Mouse (Mus musculus) brain, embryonic 14.5 days (tissue): ENCODE measurements at regions not wholly inside any gene's neighbourhood (a gene's known extent, or its start where the extent isn't known, plus 50 kb on each side); places are given as distances from the start of the nearest gene placed in this dataset.

Experiments
- CTCF ChIP-seq: fragments of 200-500 bp; IDR thresholded peaks from 2 replicates; pipeline ENCODE4 v1.5.1; 2012; ENCODE audit warnings: inconsistent platforms, mild to moderate bottlenecking, moderate library complexity, borderline replicate concordance; ENCODE audit not compliant: insufficient read depth, insufficient read length; ENCODE audit errors: extremely low read depth
- POLR2A ChIP-seq: fragments of 200-500 bp; IDR thresholded peaks from 2 replicates; pipeline ENCODE4 v1.6.1; 2012; ENCODE audit warnings: mild to moderate bottlenecking, inconsistent platforms, borderline replicate concordance; ENCODE audit not compliant: poor library complexity, insufficient read depth, insufficient read length, severe bottlenecking; ENCODE audit errors: extremely low read depth

DNA sequence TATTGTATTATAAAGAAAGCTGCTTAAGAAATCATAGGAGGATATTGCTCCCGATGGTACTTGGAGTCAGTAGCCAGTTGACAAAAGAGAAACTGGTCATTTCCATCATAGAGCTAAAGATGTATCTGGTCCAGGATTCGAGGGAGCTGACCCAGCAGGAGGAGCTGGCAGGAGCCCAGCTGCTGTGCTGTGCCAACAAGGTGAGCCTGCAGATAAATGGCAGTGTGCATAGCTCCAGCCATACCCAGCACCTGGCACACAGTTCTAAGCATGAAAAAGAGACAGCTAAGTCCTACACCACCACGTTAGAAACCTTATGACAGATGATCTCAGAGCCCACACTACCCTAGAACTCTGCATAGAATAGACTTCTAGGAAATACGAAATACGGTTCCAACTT is 64.6 kb upstream of the Krr1 start:
- TF ChIP-seq CTCF (no peak), POLR2A (no peak)
